Mouse (Mus musculus) bone marrow, adult 2 months (tissue): ENCODE results near the gene Baz1a.
"Not testable (repeated sequence)": the region's sequence is repeated elsewhere in the genome, so short reads cannot be mapped to it uniquely, and the experiment has no call there.

Source experiments
- CTCF ChIP-seq: fragments of 200-500 bp; IDR thresholded peaks from 2 replicates; pipeline ENCODE4 v1.5.1; 2011; ENCODE audit warnings: low read length, control low read depth; ENCODE audit not compliant: control insufficient read depth, insufficient read depth
- POLR2A ChIP-seq: fragments of 200-500 bp; IDR thresholded peaks from 2 replicates; pipeline ENCODE4 v1.6.1; 2011; ENCODE audit warnings: low read depth, mild to moderate bottlenecking, control low read depth, low read length, borderline replicate concordance; ENCODE audit not compliant: control insufficient read depth

GRCm38 (mm10) chr12:54892559-54892958, 121.6 kb downstream of the Baz1a start:
- not testable (repeated sequence) for TF ChIP-seq CTCF, POLR2A
